Mouse (Mus musculus): ENCODE measurements around the gene 1300017J02Rik. TPM values are rescaled to one million over a fixed set of nuclear protein-coding genes. Genes with fewer than 3 reads are reported as not detected.

1300017J02Rik gene
- total and polyA plus RNA-seq, 3 experiments: 0.62 to 2.6 TPM; not detected in 1

DNA sequence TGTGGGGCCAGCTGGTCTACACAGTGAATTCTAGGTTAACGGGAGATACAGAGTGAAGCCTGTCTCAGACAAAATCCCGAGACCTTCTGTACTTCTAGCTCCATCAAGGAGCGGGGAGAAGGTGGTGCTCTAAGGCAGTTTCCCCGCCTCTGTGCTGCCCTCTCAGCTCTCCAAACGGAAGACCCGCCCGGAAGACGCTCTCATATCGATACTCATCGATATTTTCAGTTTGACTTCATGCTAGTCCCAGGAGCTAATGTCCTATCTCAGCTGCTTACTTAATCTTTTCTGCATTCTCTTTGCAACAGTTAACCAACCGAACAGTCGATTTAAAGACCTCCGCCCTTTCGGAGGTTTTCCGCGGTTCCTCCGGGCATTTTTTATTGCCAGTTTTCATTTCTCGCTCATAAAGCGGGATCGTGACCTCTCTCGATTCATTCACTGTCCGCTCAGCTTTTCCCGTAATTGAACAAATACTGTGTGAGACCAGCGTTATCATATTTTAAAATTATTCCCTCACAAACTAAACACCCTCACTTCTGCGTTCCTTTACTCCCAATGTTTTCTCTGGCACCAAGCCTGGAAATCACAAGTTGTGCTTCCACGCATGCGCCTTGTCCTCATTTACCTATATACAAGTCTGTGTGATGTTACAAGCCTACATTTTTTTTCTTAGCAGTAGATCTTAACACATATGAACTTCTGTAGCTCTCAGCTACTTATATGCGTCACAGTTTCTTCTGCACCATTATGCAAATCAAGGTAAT is 92.0 kb downstream of the 1300017J02Rik start:
- Histone ChIP-seq H3K9me3 (replicated peaks; ENCODE audit: insufficient read depth, low read length) (no peaks in the 10 kb centered on the region), H3K9ac (ENCODE audit: control insufficient read depth, low read depth, low read length, poor library complexity, severe bottlenecking) (no peak overlapping the region), H3K36me3 (ENCODE audit: control insufficient read depth in 1 of 2, insufficient read depth in 2 of 2, low read length in 2 of 2) (no peaks in the 10 kb centered on the region), H3K4me3 (ENCODE audit: control insufficient read depth in 1 of 2, insufficient read depth in 1 of 2, low read depth in 2 of 2, low read length in 2 of 2) (no peak overlapping the region), H3K79me2 (ENCODE audit: control insufficient read depth, insufficient read depth, low read length, poor library complexity) (no peaks in the 10 kb centered on the region), H3K27me3 (ENCODE audit: control insufficient read depth in 1 of 2, insufficient read depth in 2 of 2, low read length in 2 of 2) (no peaks in the 10 kb centered on the region; a peak in 2 of 4 replicates), H3K27ac (ENCODE audit: control insufficient read depth, low read depth, low read length) (no peak overlapping the region), H3K4me1 (ENCODE audit: control insufficient read depth in 1 of 2, insufficient read depth in 2 of 2, low read length in 2 of 2) (no peaks in the 10 kb centered on the region)
- no peak for DNase-seq (ENCODE audit: low read depth, low spot score)
- no peak for TF ChIP-seq MAFK (IDR thresholded peaks at IDR 0.05; ENCODE audit: borderline replicate concordance, low read depth, low read length)
- no peak for TF ChIP-seq EP300 (IDR thresholded peaks at IDR 0.05; ENCODE audit: low read depth in 1 of 2, low read length in 2 of 2)
- TF ChIP-seq ZC3H11A (IDR thresholded peaks at IDR 0.05; ENCODE audit: low read depth, low read length): no peak
- no peak for TF ChIP-seq CHD2 (IDR thresholded peaks at IDR 0.05; ENCODE audit: low read length)
- no peak for TF ChIP-seq USF1 (IDR thresholded peaks at IDR 0.05; ENCODE audit: low read depth, low read length)
- TF ChIP-seq MXI1 (IDR thresholded peaks at IDR 0.05; ENCODE audit: low read depth, low read length): no peak
- TF ChIP-seq GABPA (IDR thresholded peaks at IDR 0.05; ENCODE audit: low read depth, low read length): no peak
- no peak for TF ChIP-seq JUND (IDR thresholded peaks at IDR 0.05; ENCODE audit: low read depth, low read length)
- no peak for TF ChIP-seq ZMIZ1 (IDR thresholded peaks at IDR 0.05; ENCODE audit: low read depth, low read length)
- no peak for TF ChIP-seq MAZ (IDR thresholded peaks at IDR 0.05; ENCODE audit: low read depth, low read length)
- TF ChIP-seq ETS1 (IDR thresholded peaks at IDR 0.05; ENCODE audit: low read depth, low read length): no peak
- no peak for TF ChIP-seq HCFC1 (IDR thresholded peaks at IDR 0.05; ENCODE audit: low read depth, low read length)
- TF ChIP-seq POLR2AphosphoS2 (IDR thresholded peaks at IDR 0.05; ENCODE audit: low read length): no peak
- no peak for TF ChIP-seq CHD1 (IDR thresholded peaks at IDR 0.05; ENCODE audit: low read depth, low read length)

DNA sequence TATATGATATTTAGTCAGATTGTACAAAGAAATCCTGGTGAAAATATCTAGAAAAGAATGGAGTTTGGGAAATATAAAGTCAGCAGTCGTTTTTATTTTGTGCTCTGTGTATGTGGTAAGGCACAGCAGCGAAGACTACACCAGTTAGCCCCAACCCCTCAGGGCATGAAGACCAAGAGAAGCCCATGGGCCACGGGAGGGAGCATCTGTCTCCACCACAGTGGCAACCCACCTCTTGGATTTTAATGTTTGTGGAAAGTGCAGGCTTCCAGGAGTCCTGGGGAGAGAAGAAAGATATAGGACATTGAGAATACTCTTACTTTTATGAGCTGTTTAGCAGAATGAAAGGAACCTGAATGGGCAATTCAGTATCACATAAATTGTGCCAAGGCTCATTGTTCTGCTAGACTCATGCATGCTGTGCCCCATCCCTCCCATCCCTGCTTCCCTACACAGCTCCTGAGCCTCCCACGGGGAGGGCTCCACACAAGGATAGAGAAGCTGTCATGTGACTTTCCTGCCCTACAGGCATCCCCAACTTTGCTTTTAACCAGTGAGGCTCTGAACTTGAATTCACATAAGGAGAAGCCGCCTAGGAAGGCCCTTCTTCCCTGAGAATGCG is 96.0 kb downstream of the 1300017J02Rik start:
- no peaks in the 10 kb centered on the region for H3K9me3 ChIP-seq (replicated peaks; ENCODE audit: insufficient read depth, low read length)
- H3K27ac ChIP-seq (ENCODE audit: control insufficient read depth, low read depth, low read length): no peak overlapping the region
- H3K79me2 ChIP-seq (ENCODE audit: control insufficient read depth, insufficient read depth, low read length, poor library complexity): no peaks in the 10 kb centered on the region
- H3K27me3 ChIP-seq (ENCODE audit: control insufficient read depth in 1 of 2, insufficient read depth in 2 of 2, low read length in 2 of 2): no peaks in the 10 kb centered on the region; a peak in 1 of 4 replicates
- no peak overlapping the region for H3K9ac ChIP-seq (ENCODE audit: control insufficient read depth, low read depth, low read length, poor library complexity, severe bottlenecking)
- H3K36me3 ChIP-seq (ENCODE audit: control insufficient read depth in 1 of 2, insufficient read depth in 2 of 2, low read length in 2 of 2): peaks cover 0 to 3% of the 10 kb centered on the region in 2 experiments; a peak in 2 of 4 replicates
- 0 out of 4 replicates have a peak, but pooled peaks cover 0 to 7% of the 10 kb centered on the region in 2 experiments for H3K4me1 ChIP-seq (ENCODE audit: control insufficient read depth in 1 of 2, insufficient read depth in 2 of 2, low read length in 2 of 2)
- no peak for DNase-seq (ENCODE audit: low read depth, low spot score)
- TF ChIP-seq E2F4 (IDR thresholded peaks at IDR 0.05; ENCODE audit: borderline replicate concordance, low read depth, low read length): no peak
- TF ChIP-seq CTCF (IDR thresholded peaks at IDR 0.05 in 2 of 3, conservative IDR thresholded peaks at IDR 0.05 in 1 of 3; ENCODE audit: control insufficient read depth in 1 of 3, insufficient read depth in 1 of 3, low read depth in 2 of 3, low read length in 3 of 3, poor library complexity in 1 of 3, severe bottlenecking in 1 of 3): no peak
- no peak for TF ChIP-seq GATA1 (IDR thresholded peaks at IDR 0.05; ENCODE audit: low read depth, low read length)
- TF ChIP-seq TCF12 (IDR thresholded peaks at IDR 0.05; ENCODE audit: low read depth, low read length): no peak
- no peak for TF ChIP-seq MYB (IDR thresholded peaks at IDR 0.05; ENCODE audit: low read depth, low read length)
- TF ChIP-seq TAL1 (IDR thresholded peaks at IDR 0.05; ENCODE audit: low read length): no peak
- no peak for TF ChIP-seq RCOR1 (IDR thresholded peaks at IDR 0.05; ENCODE audit: low read depth, low read length)
- TF ChIP-seq MYC (IDR thresholded peaks at IDR 0.05; ENCODE audit: low read depth, low read length): no peak
- H3K4me3 ChIP-seq (ENCODE audit: control insufficient read depth in 1 of 2, insufficient read depth in 1 of 2, low read depth in 2 of 2, low read length in 2 of 2): no peak overlapping the region
